In the genomic region with DNA sequence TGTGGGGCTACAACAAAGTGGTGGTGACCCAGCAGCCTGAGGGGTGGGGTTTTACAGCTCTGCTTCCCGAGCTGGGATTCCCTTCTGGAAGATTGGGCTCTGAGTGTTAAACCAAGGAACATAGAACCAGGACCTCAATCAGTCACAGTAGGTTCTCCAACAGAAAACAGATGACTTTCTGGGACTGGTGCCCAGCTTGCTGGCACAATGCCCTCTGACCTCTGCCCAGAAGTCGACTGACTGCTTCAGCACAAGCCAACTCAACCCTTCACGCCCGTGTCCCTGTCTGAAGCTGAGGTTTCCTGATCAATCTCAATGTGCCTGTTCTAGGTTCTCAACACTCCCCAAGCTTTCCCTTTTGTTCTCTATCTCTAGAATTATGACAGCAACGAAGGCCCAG, we compare ENCODE assay signal across 8 mouse cellular contexts. TPM values are rescaled to one million over a fixed set of nuclear protein-coding genes. Genes with fewer than 3 reads are reported as not detected.
DNase-seq lines count a peak whose midpoint lies in the region; ATAC-seq and TF ChIP-seq lines count a peak whose summit lies in the region.

No protein-coding gene starts in this region.

- peaks cover 3% of the 10 kb centered on the region; the same call in 1 of the 2 replicates for H3K4me1 ChIP-seq in liver, postnatal 0 days (ENCODE audit: insufficient read depth)
- no peaks in the 10 kb centered on the region for H3K4me1 ChIP-seq in liver, embryonic 11.5 days (replicated peaks; ENCODE audit: control insufficient read depth, insufficient read depth, low read length)
- no peaks in the 10 kb centered on the region for H3K4me1 ChIP-seq in hindbrain, postnatal 0 days (ENCODE audit: insufficient read depth, low read length)
- H3K4me1 ChIP-seq in midbrain, embryonic 14.5 days (ENCODE audit: control insufficient read depth, insufficient read depth, low read length) = no peaks in the 10 kb centered on the region
- no peaks in the 10 kb centered on the region for H3K4me1 ChIP-seq in midbrain, embryonic 13.5 days (replicated peaks)

- peak overlapping the region; percentile 64 for H3K27ac ChIP-seq in liver, postnatal 0 days (ENCODE audit: low read depth)
- H3K27ac ChIP-seq in liver, embryonic 11.5 days (ENCODE audit: low read depth, low read length) = no peak overlapping the region
- H3K27ac ChIP-seq in hindbrain, postnatal 0 days = no peak overlapping the region
- no peak overlapping the region for H3K27ac ChIP-seq in midbrain, embryonic 14.5 days (replicated peaks; ENCODE audit: low read depth, low read length)
- H3K27ac ChIP-seq in midbrain, embryonic 13.5 days = no peak overlapping the region

- 67% methylated on average over 5 of the region's 5 CpGs for WGBS in liver, postnatal 0 days (ENCODE audit: insufficient replicate concordance)
- 85% methylated on average over 5 of the region's 5 CpGs for WGBS in liver, embryonic 11.5 days
- 45% methylated on average over 5 of the region's 5 CpGs for WGBS in hindbrain, postnatal 0 days
- 87% methylated on average over 5 of the region's 5 CpGs for WGBS in midbrain, embryonic 14.5 days
- WGBS in midbrain, embryonic 13.5 days = 90% methylated on average over 5 of the region's 5 CpGs

- peak; percentile 81 for ATAC-seq in liver, postnatal 0 days
- ATAC-seq in liver, embryonic 11.5 days (replicated peaks; ENCODE audit: low FRiP score) = no peak
- no peak for ATAC-seq in hindbrain, postnatal 0 days
- ATAC-seq in midbrain, embryonic 14.5 days (ENCODE audit: low FRiP score, low TSS enrichment) = no peak
- no peak for ATAC-seq in midbrain, embryonic 13.5 days

- H3K4me2 ChIP-seq in liver, postnatal 0 days (ENCODE audit: low read depth, low read length) = no peak overlapping the region
- no peak overlapping the region for H3K4me2 ChIP-seq in liver, embryonic 11.5 days
- no peak overlapping the region for H3K4me2 ChIP-seq in hindbrain, postnatal 0 days (ENCODE audit: low read depth, low read length)
- H3K4me2 ChIP-seq in midbrain, embryonic 14.5 days (ENCODE audit: low read length) = no peak overlapping the region
- no peak overlapping the region for H3K4me2 ChIP-seq in midbrain, embryonic 13.5 days (replicated peaks)

- no peak for TF ChIP-seq EP300 in liver, postnatal 0 days (IDR thresholded peaks at IDR 0.05; ENCODE audit: low read depth)

- TF ChIP-seq CTCF in liver, postnatal 0 days (IDR thresholded peaks at IDR 0.05; ENCODE audit: low read depth) = no peak
- TF ChIP-seq CTCF in hindbrain, postnatal 0 days (IDR thresholded peaks at IDR 0.05; ENCODE audit: low read depth) = no peak

- no peak overlapping the region for H3K9ac ChIP-seq in liver, postnatal 0 days (replicated peaks)
- H3K9ac ChIP-seq in liver, embryonic 11.5 days (ENCODE audit: low read depth, low read length) = no peak overlapping the region
- H3K9ac ChIP-seq in hindbrain, postnatal 0 days (replicated peaks; ENCODE audit: low read length) = no peak overlapping the region
- no peak overlapping the region for H3K9ac ChIP-seq in midbrain, embryonic 14.5 days (replicated peaks; ENCODE audit: low read length)
- H3K9ac ChIP-seq in midbrain, embryonic 13.5 days (replicated peaks) = no peak overlapping the region

- peak; percentile 78 for DNase-seq in liver, postnatal 0 days
- DNase-seq in liver, embryonic 11.5 days (ENCODE audit: low spot score) = no peak
- DNase-seq in cerebellum, postnatal 14 days = peak; percentile 77 to 80
- peak; percentile 62 for DNase-seq in hindbrain, postnatal 0 days (ENCODE audit: low spot score)
- peak; percentile 55 for DNase-seq in ovary, postnatal 10 days (ENCODE audit: low spot score)
- DNase-seq in B cell, adult 2 months = no peak
- no peak for DNase-seq in midbrain, embryonic 14.5 days

- H3K4me3 ChIP-seq in liver, postnatal 0 days (ENCODE audit: low read depth, low read length) = no peak overlapping the region
- H3K4me3 ChIP-seq in liver, embryonic 11.5 days (ENCODE audit: low read depth, low read length) = no peak overlapping the region
- no peak overlapping the region for H3K4me3 ChIP-seq in hindbrain, postnatal 0 days (ENCODE audit: low read length)
- H3K4me3 ChIP-seq in midbrain, embryonic 14.5 days (replicated peaks; ENCODE audit: low read depth, low read length) = no peak overlapping the region
- no peak overlapping the region for H3K4me3 ChIP-seq in midbrain, embryonic 13.5 days (replicated peaks)

- H3K27me3 ChIP-seq in liver, postnatal 0 days (ENCODE audit: insufficient read depth, low read length) = no peaks in the 10 kb centered on the region
- no peaks in the 10 kb centered on the region for H3K27me3 ChIP-seq in liver, embryonic 11.5 days (replicated peaks; ENCODE audit: control insufficient read depth, insufficient read depth, low read length)
- H3K27me3 ChIP-seq in hindbrain, postnatal 0 days (ENCODE audit: insufficient read depth, low read length) = no peaks in the 10 kb centered on the region
- H3K27me3 ChIP-seq in midbrain, embryonic 14.5 days (ENCODE audit: control insufficient read depth, insufficient read depth, low read length) = no peaks in the 10 kb centered on the region
- no peaks in the 10 kb centered on the region for H3K27me3 ChIP-seq in midbrain, embryonic 13.5 days

- no peaks in the 10 kb centered on the region for H3K9me3 ChIP-seq in liver, postnatal 0 days (ENCODE audit: low read length)
- no peaks in the 10 kb centered on the region for H3K9me3 ChIP-seq in liver, embryonic 11.5 days (ENCODE audit: control insufficient read depth, low read length)
- no peaks in the 10 kb centered on the region for H3K9me3 ChIP-seq in hindbrain, postnatal 0 days (ENCODE audit: low read length)
- H3K9me3 ChIP-seq in midbrain, embryonic 14.5 days (ENCODE audit: control insufficient read depth, low read length) = no peaks in the 10 kb centered on the region
- no peaks in the 10 kb centered on the region for H3K9me3 ChIP-seq in midbrain, embryonic 13.5 days

- H3K36me3 ChIP-seq in liver, postnatal 0 days (replicated peaks; ENCODE audit: insufficient read depth, low read length) = peaks cover 71% of the 10 kb centered on the region
- H3K36me3 ChIP-seq in liver, embryonic 11.5 days (ENCODE audit: control insufficient read depth, insufficient read depth, low read length) = peaks cover 25% of the 10 kb centered on the region
- H3K36me3 ChIP-seq in hindbrain, postnatal 0 days (ENCODE audit: insufficient read depth, low read length) = peaks cover 82% of the 10 kb centered on the region
- peaks cover 90% of the 10 kb centered on the region for H3K36me3 ChIP-seq in midbrain, embryonic 14.5 days (ENCODE audit: control insufficient read depth, insufficient read depth, low read length)
- peaks cover 94% of the 10 kb centered on the region for H3K36me3 ChIP-seq in midbrain, embryonic 13.5 days

RNA-seq across cellular contexts. Expression of a gene that starts 36.9 kb away (rescaled TPM):
- polyA plus RNA-seq in liver, postnatal 0 days (2015; fragmentation: Nextera tagmentation; extraction: Ambion mirVana) = 14.8 and 15.4 TPM in 2 replicates
- 32.2 and 33.3 TPM in 2 replicates for polyA plus RNA-seq in liver, embryonic 11.5 days (2014; fragmentation: Nextera tagmentation; extraction: Ambion mirVana)
- total RNA-seq in hindbrain, postnatal 0 days (2014; rRNA removed) = 2.6 and 3.1 TPM in 2 replicates
- polyA plus RNA-seq in hindbrain, postnatal 0 days (2015; fragmentation: Nextera tagmentation; extraction: Ambion mirVana) = 2.7 and 2.9 TPM in 2 replicates
- 0.69 and 1.9 TPM in 2 replicates for polyA plus RNA-seq in midbrain, embryonic 14.5 days (2014; fragmentation: Nextera tagmentation; extraction: Ambion mirVana)
- polyA plus RNA-seq in midbrain, embryonic 13.5 days (2015; fragmentation: Nextera tagmentation; extraction: Ambion mirVana) = 2.4 and 3.4 TPM in 2 replicates

RNA-seq across cellular contexts. Expression of a gene that starts 48.4 kb away (rescaled TPM):
- 13.6 and 14.6 TPM in 2 replicates for polyA plus RNA-seq in liver, postnatal 0 days (2015; fragmentation: Nextera tagmentation; extraction: Ambion mirVana)
- polyA plus RNA-seq in liver, embryonic 11.5 days (2014; fragmentation: Nextera tagmentation; extraction: Ambion mirVana) = 26.3 and 28.3 TPM in 2 replicates
- total RNA-seq in hindbrain, postnatal 0 days (2014; rRNA removed) = 43.6 and 45.5 TPM in 2 replicates
- polyA plus RNA-seq in hindbrain, postnatal 0 days (2015; fragmentation: Nextera tagmentation; extraction: Ambion mirVana) = 68.9 and 70.3 TPM in 2 replicates
- 100 and 102 TPM in 2 replicates for polyA plus RNA-seq in midbrain, embryonic 14.5 days (2014; fragmentation: Nextera tagmentation; extraction: Ambion mirVana)
- 114 and 117 TPM in 2 replicates for polyA plus RNA-seq in midbrain, embryonic 13.5 days (2015; fragmentation: Nextera tagmentation; extraction: Ambion mirVana)

RNA-seq across cellular contexts. Expression of a gene that starts 59.6 kb away (rescaled TPM):
- 207 and 214 TPM in 2 replicates for polyA plus RNA-seq in liver, postnatal 0 days (2015; fragmentation: Nextera tagmentation; extraction: Ambion mirVana)
- 213 and 235 TPM in 2 replicates for polyA plus RNA-seq in liver, embryonic 11.5 days (2014; fragmentation: Nextera tagmentation; extraction: Ambion mirVana)
- total RNA-seq in hindbrain, postnatal 0 days (2014; rRNA removed) = 0.29 and 2.1 TPM in 2 replicates
- 1.1 TPM in 2 replicates for polyA plus RNA-seq in hindbrain, postnatal 0 days (2015; fragmentation: Nextera tagmentation; extraction: Ambion mirVana)
- 0.54 and 0.61 TPM in 2 replicates for polyA plus RNA-seq in midbrain, embryonic 14.5 days (2014; fragmentation: Nextera tagmentation; extraction: Ambion mirVana)
- 0.73 and 1.1 TPM in 2 replicates for polyA plus RNA-seq in midbrain, embryonic 13.5 days (2015; fragmentation: Nextera tagmentation; extraction: Ambion mirVana)

Comparison
In these comparisons a context has a peak if more than half of its experiments do, and no peak if none do; other contexts are left out.
1. DNase-seq: peak in liver, postnatal 0 days (single experiment), cerebellum, postnatal 14 days (2 of 2), hindbrain, postnatal 0 days (single experiment) and ovary, postnatal 10 days (single experiment); none in liver, embryonic 11.5 days (single experiment), B cell, adult 2 months (0 of 2) and midbrain, embryonic 14.5 days (single experiment).
2. RNA of a gene that starts 59.6 kb away (polyA plus RNA-seq): 207 to 214 TPM in liver, postnatal 0 days and 213 to 235 TPM in liver, embryonic 11.5 days; 1.1 TPM in hindbrain, postnatal 0 days, 0.73 to 1.1 TPM in midbrain, embryonic 13.5 days and 0.54 to 0.61 TPM in midbrain, embryonic 14.5 days; every median in the first group is over 10 times any median in the second.